Mouse (Mus musculus) liver, adult 2 months (tissue): ENCODE measurements at regions not wholly inside any gene's neighbourhood (a gene's known extent, or its start where the extent isn't known, plus 50 kb on each side); places are given as distances from the start of the nearest gene placed in this dataset.

Source experiments
- CTCF ChIP-seq: fragments of 200-500 bp; IDR thresholded peaks from 2 replicates; pipeline ENCODE4 v1.5.1; 2011; ENCODE audit warnings: low read depth, low read length, control low read depth
- POLR2A ChIP-seq: fragments of 200-500 bp; IDR thresholded peaks from 2 replicates; pipeline ENCODE4 v1.6.1; 2011; ENCODE audit warnings: low read length, control low read depth; ENCODE audit not compliant: insufficient read depth; ENCODE audit errors: extremely low read depth

GRCm38 (mm10) chr13:54318161-54318560, 53.0 kb upstream of the Cplx2 start:
- TF ChIP-seq CTCF: no peak
- no peak for TF ChIP-seq POLR2A
